Mouse (Mus musculus) intestine, postnatal 0 days (tissue): ENCODE measurements at regions not wholly inside any gene's neighbourhood (a gene's known extent, or its start where the extent isn't known, plus 50 kb on each side); places are given as distances from the start of the nearest gene placed in this dataset.

Experiments used
- ATAC-seq: fragments of 200-750 bp; cut with Nextera tagmentation; 2 replicates; pipeline ENCODE4 v1.8.0; 2017; ENCODE audit warnings: mild to moderate bottlenecking, moderate TSS enrichment, moderate library complexity
- H3K27ac ChIP-seq: fragments of 300-500 bp; sonication (generic); 2 replicates; pipeline ENCODE4 v1.5.1; 2014; ENCODE audit warnings: mild to moderate bottlenecking, low read depth, low read length, moderate library complexity
- H3K27me3 ChIP-seq: fragments of 300-500 bp; sonication (generic); replicated peaks from 2 replicates; pipeline ENCODE4 v1.6.1; 2014; ENCODE audit warnings: low read length, mixed read lengths; ENCODE audit not compliant: control insufficient read depth, insufficient read depth
- H3K36me3 ChIP-seq: fragments of 300-500 bp; sonication (generic); 2 replicates; pipeline ENCODE4 v1.6.1; 2014; ENCODE audit warnings: mild to moderate bottlenecking, moderate library complexity; ENCODE audit not compliant: control insufficient read depth, insufficient read depth
- H3K4me1 ChIP-seq: fragments of 300-500 bp; sonication (generic); replicated peaks from 2 replicates; pipeline ENCODE4 v1.6.1; 2014; ENCODE audit warnings: antibody characterized with exemption, low read length, mixed read lengths; ENCODE audit not compliant: control insufficient read depth, insufficient read depth
- H3K4me2 ChIP-seq: fragments of 300-500 bp; sonication (generic); replicated peaks from 2 replicates; pipeline ENCODE4 v1.6.1; 2014; ENCODE audit warnings: low read depth, mild to moderate bottlenecking, moderate library complexity
- H3K4me3 ChIP-seq: fragments of 300-500 bp; sonication (generic); 2 replicates; pipeline ENCODE4 v1.5.1; 2014; ENCODE audit warnings: low read depth, low read length
- H3K9ac ChIP-seq: fragments of 300-500 bp; sonication (generic); 2 replicates; pipeline ENCODE4 v1.6.1; 2014; ENCODE audit warnings: mild to moderate bottlenecking, low read depth, low read length
- H3K9me3 ChIP-seq: fragments of 300-500 bp; sonication (generic); 2 replicates; pipeline ENCODE4 v1.6.1; 2016; ENCODE audit warnings: mixed run types; ENCODE audit not compliant: control insufficient read depth
- CTCF ChIP-seq: sonication (generic); IDR thresholded peaks from 2 replicates; pipeline ENCODE4 v1.5.1; 2016; ENCODE audit warnings: low read depth, mild to moderate bottlenecking, control low read depth, antibody characterized with exemption, moderate library complexity
- WGBS: fragments of 180-500 bp; shearing (Covaris S2); extraction: QIAGEN DNeasy Blood & Tissue Kit; methylation state at CpG from one replicate; pipeline ENCODE4 v1.1.7; 2014; 5-methylcytosine and 5-hydroxymethylcytosine counted together

DNA sequence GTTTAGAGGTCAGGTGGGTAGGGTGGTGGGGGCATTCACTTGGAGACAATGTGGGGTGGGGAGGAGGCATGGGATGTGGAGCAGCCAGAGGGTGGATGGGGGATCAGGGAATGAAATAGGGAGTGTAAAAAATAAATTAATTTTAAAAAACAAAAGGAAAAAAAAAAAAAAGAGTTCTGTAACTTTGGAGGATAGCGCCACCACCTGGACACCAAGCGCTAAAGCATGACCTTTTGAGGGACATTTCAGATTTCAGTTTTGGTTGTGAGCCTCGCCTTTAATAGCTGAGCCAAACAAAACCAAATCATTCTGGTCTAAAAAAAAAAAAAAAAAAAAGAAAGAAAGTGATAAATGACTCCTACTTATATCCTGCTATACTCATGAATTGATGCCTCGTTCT is 176.0 kb downstream of the Twistnb start:
- H3K9me3 ChIP-seq, result no peaks in the 10 kb centered on the region
- no peak for TF ChIP-seq CTCF
- H3K9ac ChIP-seq, result no peak overlapping the region
- H3K27me3 ChIP-seq, result no peaks in the 10 kb centered on the region
- no peak overlapping the region for H3K4me2 ChIP-seq
- no peak overlapping the region for H3K4me3 ChIP-seq
- H3K36me3 ChIP-seq, result no peaks in the 10 kb centered on the region
- H3K27ac ChIP-seq, result no peak overlapping the region
- no peak for ATAC-seq
- 58% methylated on average over 4 of the region's 4 CpGs for WGBS
- H3K4me1 ChIP-seq, result no peaks in the 10 kb centered on the region

- Histone ChIP-seq H3K36me3 (no peaks in the 10 kb centered on the region), H3K4me2 (no peak overlapping the region), H3K4me1 (no peaks in the 10 kb centered on the region), H3K4me3 (no peak overlapping the region), H3K9ac (no peak overlapping the region), H3K27ac (no peak overlapping the region), H3K27me3 (no peaks in the 10 kb centered on the region), H3K9me3 (no peaks in the 10 kb centered on the region)
- no peak for ATAC-seq
- peak; percentile 53 for TF ChIP-seq CTCF
- 66% methylated on average over 7 of the region's 7 CpGs for WGBS
These were observed 178.6 kb downstream of the Twistnb start for GRCm38 (mm10) chr12:33607811-33608602.

- Histone ChIP-seq H3K9me3 (no peaks in the 10 kb centered on the region), H3K27me3 (no peaks in the 10 kb centered on the region), H3K9ac (no peak overlapping the region), H3K27ac (no peak overlapping the region), H3K4me1 (no peaks in the 10 kb centered on the region), H3K36me3 (no peaks in the 10 kb centered on the region), H3K4me2 (no peak overlapping the region), H3K4me3 (no peak overlapping the region)
- TF ChIP-seq CTCF, result no peak
- no peak for ATAC-seq
- 87% methylated on average over 3 of the region's 3 CpGs for WGBS
These were observed 182.9 kb downstream of the Twistnb start for GRCm38 (mm10) chr12:33612378-33612777.

DNA sequence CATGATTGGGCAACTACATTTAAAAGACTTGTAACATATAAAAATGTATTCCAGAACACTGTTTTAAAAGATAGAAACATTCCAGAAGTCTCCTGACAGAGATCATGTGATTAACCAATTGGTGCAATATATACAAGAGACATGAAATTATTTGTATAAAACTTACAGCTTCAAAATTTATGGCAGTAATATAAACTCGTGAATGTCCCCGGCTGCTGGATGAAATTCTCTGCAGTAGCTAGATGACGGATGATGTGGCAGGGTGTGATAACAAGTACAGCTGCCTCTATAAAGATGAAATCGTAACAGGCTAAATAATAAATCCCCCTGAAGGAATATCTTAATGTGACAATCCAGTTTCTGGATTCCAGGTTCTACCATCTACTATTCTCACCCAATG is 191.0 kb downstream of the Twistnb start:
- no peak overlapping the region for H3K27ac ChIP-seq
- H3K9me3 ChIP-seq, result no peaks in the 10 kb centered on the region
- 21% methylated on average over 4 of the region's 4 CpGs for WGBS
- no peaks in the 10 kb centered on the region for H3K27me3 ChIP-seq
- ATAC-seq, result no peak
- H3K9ac ChIP-seq, result no peak overlapping the region
- TF ChIP-seq CTCF, result no peak
- H3K4me1 ChIP-seq, result no peaks in the 10 kb centered on the region
- no peak overlapping the region for H3K4me3 ChIP-seq
- no peak overlapping the region for H3K4me2 ChIP-seq
- no peaks in the 10 kb centered on the region for H3K36me3 ChIP-seq

DNA sequence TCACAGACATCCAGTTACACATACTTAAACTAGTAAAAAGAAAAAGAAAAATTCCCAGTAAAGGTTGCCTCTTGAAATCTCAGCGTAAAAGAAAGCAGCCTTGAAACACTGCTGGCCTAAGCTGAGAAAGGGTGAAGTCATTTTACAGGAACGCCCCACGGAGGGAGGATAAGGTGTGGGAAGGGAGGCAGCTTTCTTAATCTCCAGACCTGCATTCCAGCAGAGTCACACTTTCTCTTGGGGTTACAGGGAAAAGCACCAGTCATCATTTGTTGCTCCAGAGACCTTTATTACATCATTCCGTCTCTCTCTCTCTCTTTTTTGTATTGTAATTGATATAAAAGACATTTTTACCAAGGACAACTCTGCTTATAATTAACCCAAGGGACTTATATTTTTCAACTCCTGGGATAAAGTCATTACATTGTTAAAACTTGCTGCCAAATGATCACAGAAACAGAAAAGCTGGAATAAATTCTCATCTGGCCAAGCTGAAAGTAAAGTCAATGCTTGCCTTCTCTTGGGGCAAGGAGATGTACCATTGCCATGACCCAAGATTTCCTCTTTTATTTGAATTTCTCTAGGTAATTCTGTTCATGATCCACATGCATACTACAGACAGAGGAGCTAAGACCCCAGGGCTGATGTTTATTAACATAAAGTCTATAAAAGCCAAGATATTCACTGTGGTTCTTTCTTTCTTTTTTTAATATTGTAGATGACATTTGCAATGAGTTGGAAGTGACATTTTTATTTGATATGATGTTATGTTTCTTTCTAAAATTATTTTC is 196.9 kb downstream of the Twistnb start:
- H3K4me1 ChIP-seq, result no peaks in the 10 kb centered on the region
- no peak for ATAC-seq
- no peak for TF ChIP-seq CTCF
- no peaks in the 10 kb centered on the region for H3K9me3 ChIP-seq
- no peaks in the 10 kb centered on the region for H3K36me3 ChIP-seq
- no peak overlapping the region for H3K27ac ChIP-seq
- no peak overlapping the region for H3K9ac ChIP-seq
- WGBS, result 66% methylated on average over 4 of the region's 4 CpGs
- H3K27me3 ChIP-seq, result no peaks in the 10 kb centered on the region
- H3K4me2 ChIP-seq, result no peak overlapping the region
- H3K4me3 ChIP-seq, result no peak overlapping the region

GRCm38 (mm10) chr12:33652597-33652996 is 223.2 kb downstream of the Twistnb start:
- Histone ChIP-seq H3K27ac (no peak overlapping the region), H3K9me3 (no peaks in the 10 kb centered on the region), H3K27me3 (no peaks in the 10 kb centered on the region), H3K4me2 (no peak overlapping the region), H3K4me3 (no peak overlapping the region), H3K9ac (no peak overlapping the region), H3K4me1 (no peaks in the 10 kb centered on the region), H3K36me3 (no peaks in the 10 kb centered on the region)
- no peak for TF ChIP-seq CTCF
- ATAC-seq, result no peak
- 85% methylated on average over 1 of the region's 1 CpGs for WGBS
